Mouse (Mus musculus): ENCODE measurements around the gene Loxl1.

- TF ChIP-seq MAX (IDR thresholded peaks at IDR 0.05; ENCODE audit: low read length) (no peak), MAFK (IDR thresholded peaks at IDR 0.05; ENCODE audit: insufficient replicate concordance, low read length) (no peak), RAD21 (IDR thresholded peaks at IDR 0.05; ENCODE audit: low read depth, low read length) (no peak)
These were observed 70.3 kb downstream of the Loxl1 start for GRCm38 (mm10) chr9:58242696-58243095.

Measured in CH12.LX (cell line).